Mouse (Mus musculus) Muller cell, postnatal 12 days (primary cell): ENCODE measurements around the gene Kalrn.

Experiments
- DNase-seq: peaks from one replicate; pipeline ENCODE4 v3.0.0-alpha.2; 2015; ENCODE audit errors: inconsistent ontology term

The Kalrn gene

DNA sequence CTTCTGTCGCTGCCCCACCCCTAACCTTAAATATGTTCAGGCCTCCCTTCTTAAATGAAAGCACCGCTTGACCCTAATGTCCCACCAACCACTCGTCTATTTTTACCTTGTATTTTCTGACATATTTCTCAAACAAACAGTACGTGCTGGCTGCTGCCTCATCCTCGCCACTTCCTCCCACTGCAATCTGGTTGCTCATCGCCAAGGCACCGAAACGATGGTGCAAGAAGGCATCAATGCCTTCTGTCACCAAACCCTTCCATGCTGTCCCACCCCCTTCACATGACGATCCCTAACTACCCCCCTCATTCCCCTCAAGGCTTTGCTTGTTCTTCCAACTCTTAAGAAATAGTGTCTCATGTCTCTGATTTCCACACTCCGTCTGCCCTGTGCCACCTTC lies 69.1 kb downstream of the Kalrn start:
- DNase-seq = no peak

GRCm38 (mm10) chr16:34502110-34502509 lies 71.2 kb downstream of the Kalrn start:
- DNase-seq = no peak

- no peak for DNase-seq
Measured at GRCm38 (mm10) chr16:34494741-34495140, 78.6 kb downstream of the Kalrn start.

- DNase-seq = no peak
Measured at GRCm38 (mm10) chr16:34493914-34494313, 79.4 kb downstream of the Kalrn start.

DNA sequence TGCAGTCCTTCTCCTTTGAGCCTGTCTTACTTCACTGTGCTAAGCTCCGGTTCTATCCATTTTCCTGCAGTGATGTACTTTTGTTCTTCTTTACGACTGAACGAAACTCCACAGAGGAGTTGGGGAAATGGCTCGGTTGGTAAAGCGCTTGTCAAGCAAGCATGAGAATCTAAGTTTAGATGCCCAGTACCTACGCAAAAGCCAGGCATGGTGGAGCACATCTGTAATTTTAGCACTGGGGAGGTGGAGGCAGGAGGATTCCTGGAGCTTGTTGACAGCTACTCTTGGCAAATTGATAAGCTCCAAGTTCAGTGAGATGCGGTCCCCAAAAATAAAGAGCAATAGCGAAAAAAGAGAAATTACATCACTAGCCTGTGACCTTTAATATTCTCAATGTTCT lies 82.1 kb downstream of the Kalrn start:
- DNase-seq = no peak

DNA sequence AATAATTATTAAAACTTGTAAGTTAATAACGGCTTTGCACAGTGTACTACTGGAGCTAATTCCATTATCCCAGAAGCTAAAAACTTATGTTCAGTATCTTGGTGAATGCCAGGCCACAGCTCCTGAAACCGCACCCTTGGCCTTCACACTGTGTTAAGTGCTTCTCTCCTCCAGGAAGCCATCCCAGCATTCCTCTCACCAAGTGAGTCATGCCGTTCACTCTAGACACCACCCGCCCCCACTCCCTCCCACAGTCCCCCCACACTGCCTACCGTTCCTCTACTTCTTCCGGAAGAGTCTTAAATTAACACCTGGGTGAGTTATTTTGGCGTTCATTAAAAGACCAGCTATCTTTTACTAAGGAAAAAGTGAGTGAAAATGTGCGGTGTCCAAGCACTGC lies 82.8 kb downstream of the Kalrn start:
- peak; percentile 62 for DNase-seq

DNA sequence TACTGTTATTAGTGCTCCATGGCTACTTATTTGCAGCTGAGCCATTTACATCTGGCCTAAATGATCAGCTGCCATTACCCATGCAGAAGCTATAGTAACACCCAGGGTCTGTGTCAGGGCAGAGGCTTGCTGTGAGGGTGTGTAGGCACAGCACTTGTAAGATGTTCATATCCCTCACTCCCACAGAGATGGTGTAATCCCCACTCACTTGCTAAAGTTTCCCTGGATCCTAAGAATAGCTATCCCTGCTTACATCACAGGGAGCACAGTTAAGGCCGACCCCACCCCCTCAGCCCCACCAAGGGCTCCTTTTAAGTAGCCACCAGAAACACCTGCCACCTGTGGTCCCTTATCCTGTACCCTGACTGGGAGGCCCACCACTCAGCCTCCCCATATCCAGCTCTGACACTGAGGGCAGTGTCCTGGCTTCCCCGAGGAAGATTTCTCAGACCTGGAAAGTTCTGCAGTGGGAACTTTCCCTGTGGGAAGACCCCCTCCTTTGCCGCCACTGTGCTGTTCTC lies 83.5 kb downstream of the Kalrn start:
- no peak for DNase-seq

DNA sequence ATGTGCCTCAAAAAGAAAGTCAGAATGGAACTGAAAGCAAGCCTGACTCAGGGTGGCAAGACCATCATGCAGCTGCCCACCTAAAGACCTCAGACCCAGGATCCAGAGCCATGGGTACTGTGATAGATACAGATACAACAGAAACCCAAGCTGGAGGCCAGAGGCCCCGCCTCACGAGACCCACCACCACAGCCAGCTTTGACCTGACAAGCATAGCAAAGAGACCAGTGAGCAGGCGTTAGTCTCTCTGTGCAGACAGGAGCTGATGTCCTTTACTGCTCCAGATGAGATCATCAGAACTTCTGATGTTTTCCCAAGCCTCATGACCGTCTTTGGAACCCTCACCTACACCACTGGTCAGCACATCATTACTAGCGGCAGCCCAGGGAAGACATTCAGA lies 85.5 kb downstream of the Kalrn start:
- DNase-seq = no peak

- DNase-seq = no peak
Measured at GRCm38 (mm10) chr16:34487268-34487667, 86.1 kb downstream of the Kalrn start.

- DNase-seq = no peak
Measured at GRCm38 (mm10) chr16:34485483-34485882, 87.8 kb downstream of the Kalrn start.

- no peak for DNase-seq
Measured at GRCm38 (mm10) chr16:34484921-34485320, 88.4 kb downstream of the Kalrn start.

DNA sequence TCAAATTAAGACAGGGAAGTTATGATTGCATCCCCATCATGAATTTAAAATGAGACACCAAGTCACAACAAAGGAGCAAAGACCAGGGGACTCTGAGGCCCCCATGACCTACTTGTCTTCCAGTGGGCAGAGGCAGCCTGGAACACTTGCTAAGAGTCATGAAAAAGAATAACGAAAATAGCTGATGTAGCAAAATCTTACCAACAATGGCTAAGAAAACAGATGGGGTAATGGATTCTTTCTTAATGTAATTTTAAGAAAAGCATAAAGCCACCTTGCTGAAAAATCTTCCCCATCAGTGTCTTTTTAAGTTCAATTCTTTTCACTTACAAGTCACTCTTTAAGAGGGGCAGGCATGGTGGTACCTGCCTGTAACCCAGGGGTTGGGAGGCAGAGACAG lies 89.1 kb downstream of the Kalrn start:
- no peak for DNase-seq

DNA sequence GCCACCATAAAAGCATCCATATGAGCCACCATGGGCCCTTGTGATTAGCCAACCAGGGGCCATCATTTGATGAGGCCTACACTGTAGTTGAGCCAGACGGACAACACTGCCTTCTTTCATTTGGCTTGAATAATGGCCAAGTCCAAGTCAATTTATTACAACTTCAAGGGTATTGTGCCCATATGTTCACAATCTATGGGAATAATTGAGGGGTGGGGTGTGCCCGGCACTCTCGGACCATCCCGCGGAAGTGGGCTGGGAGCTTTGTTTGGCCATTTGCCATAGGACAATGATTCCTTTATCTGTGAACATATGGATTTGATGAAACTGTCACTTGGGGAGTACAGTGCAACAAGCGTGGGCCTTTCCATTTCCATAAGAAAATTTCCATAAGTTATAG lies 89.6 kb downstream of the Kalrn start:
- DNase-seq = no peak

DNA sequence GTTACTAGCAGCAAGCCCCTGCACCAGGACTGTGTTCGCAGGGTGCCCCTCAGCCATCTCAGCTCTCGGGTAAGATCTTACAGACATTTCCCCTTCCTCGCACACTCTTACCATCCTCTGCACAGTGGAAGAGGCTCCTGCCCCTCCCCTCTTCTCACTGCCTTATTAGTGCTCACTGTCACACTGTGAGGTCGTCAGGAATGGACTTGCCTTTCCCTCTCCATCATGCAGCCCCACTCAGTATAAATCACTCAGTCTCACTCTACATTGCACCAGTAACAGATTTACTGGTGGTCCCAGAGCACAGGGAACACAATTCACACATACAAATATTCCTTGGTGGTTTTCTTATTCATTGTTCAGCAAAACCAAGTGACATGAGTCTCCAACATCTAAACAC lies 98.6 kb downstream of the Kalrn start:
- DNase-seq = no peak

GRCm38 (mm10) chr16:34473891-34474290 lies 99.4 kb downstream of the Kalrn start:
- DNase-seq = no peak

DNA sequence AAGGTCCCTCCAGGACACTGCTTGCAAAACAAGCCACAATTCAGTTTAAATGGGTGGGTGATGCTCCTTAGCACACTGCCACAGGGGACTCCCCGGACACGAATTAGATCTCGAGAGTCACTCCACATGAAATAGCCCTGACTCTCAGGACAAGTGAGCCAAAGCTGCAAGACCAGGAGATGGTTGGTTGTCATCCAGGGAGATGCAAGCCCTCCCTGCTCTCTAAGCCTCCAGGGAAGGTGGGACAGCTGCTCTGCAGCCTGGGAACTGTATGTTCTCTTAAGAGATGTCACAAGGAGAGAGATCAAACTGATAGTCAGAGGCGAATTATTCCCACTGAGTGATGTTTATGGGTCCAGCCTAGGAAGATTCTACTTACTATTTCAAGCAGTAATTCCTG lies 101.9 kb downstream of the Kalrn start:
- no peak for DNase-seq

- DNase-seq = no peak
Measured at GRCm38 (mm10) chr16:34470343-34470742, 103.0 kb downstream of the Kalrn start.

- DNase-seq = no peak
Measured at GRCm38 (mm10) chr16:34469277-34469868, 104.0 kb downstream of the Kalrn start.

GRCm38 (mm10) chr16:34466649-34467048 lies 106.7 kb downstream of the Kalrn start:
- DNase-seq = no peak

- DNase-seq = peak; percentile 73
Measured at GRCm38 (mm10) chr16:34456314-34456713, 117.0 kb downstream of the Kalrn start.

- no peak for DNase-seq
Measured at GRCm38 (mm10) chr16:34445666-34446065, 127.7 kb downstream of the Kalrn start.

GRCm38 (mm10) chr16:34441704-34442103 lies 131.6 kb downstream of the Kalrn start:
- DNase-seq = no peak

DNA sequence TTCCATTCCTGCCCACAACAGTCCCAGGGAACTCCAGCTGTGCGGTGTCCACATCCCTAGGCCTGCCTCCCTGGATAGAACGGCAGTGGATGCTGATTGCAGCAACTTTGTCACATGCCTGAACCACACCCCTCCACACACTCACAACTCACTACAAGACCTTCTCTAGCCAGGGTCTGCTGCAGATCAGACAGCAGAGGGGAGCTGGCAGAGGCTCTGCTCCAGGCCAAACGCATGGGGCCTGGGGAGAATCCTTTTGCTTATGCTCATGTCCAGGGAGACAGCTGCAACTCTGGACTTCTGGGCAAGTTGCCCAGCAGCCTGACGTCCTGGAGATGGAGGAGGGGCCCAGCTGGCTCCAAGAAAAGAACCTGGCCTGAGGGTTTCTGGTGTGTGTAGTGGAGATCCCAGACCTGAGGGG lies 132.3 kb downstream of the Kalrn start:
- DNase-seq = peak; percentile 79

DNA sequence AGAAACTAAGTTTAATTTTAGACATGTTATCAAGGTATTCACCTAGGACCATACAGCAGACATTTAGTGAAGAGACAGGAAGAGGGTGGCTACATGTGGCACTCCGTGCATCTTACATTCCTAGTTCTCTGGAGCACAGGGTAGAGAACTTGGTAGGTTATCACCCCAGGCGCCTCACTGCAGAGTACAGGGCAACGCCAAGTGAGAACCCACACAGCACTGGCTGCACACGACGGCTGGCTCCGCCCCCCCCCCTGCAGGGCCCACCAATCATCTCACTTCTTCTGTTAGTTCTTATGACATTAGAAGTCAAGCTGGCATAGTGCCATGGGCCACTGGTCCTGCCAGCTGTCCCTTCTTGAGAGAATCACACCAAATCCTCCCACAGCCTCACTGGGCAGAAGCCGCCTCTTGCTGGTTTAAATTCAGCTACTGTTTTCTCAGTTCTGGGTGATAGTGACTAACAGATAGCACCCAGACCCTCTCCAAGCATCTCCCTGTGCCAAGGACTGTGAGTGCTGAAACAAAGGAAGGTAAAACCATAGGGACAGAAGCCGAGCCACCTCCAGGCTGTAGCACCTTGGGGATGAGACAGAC lies 133.2 kb downstream of the Kalrn start:
- DNase-seq = no peak
